Mouse (Mus musculus) lung, postnatal 0 days (tissue): ENCODE measurements around the gene Gfap.

Source experiments
- CTCF ChIP-seq: IDR thresholded peaks from 2 replicates; pipeline ENCODE4 v1.5.1; 2016; ENCODE audit warnings: antibody characterized with exemption, mild to moderate bottlenecking
- EP300 ChIP-seq: IDR thresholded peaks from 2 replicates; pipeline ENCODE4 v1.6.1; 2016; ENCODE audit warnings: antibody characterized with exemption, mild to moderate bottlenecking, control low read depth

DNA sequence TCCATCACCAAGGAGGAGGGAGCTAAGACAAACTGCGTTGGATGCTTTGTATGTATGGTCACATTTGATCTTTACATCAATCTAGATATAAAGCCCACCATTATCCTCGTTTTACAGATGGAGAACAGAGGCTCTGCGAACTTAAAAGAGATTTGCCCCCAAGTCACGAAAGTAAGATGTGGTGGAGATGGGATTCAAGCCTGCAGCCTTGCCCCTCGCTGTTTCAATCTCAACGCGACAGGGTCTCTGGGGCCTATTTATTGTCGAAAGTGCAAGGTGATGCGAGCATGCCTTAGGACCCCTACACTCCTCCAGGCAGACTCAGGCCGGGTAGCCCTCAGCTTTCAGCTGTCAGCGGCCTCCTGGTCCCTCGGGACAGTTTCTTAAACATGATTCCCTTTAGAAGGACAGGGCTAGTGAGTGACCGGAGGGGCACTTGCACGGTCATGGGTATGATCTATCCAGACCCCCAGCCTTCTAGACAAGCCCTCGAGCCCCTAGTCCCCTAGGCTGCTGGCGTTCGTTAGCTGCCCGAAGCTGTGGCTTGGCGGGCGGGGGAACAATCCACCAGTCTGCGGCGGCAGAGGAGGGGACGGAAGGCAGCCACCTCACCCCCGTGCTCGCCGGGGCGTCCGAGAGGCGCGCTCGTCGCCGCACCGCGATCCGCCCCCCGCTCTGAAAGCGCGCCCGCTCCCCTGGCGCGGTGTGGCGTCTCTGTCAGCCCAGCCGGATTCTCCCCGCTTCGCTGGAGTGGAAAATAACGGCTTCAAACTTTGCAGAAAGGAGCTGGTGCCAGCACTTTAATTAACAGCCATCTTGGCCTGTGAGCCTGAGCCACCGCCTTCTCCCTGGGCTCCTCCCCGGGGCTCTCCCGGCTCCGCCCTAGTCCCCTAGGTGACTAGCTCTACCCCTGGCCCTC is 47.6 kb upstream of the Gfap start:
- TF ChIP-seq CTCF = no peak
- no peak for TF ChIP-seq EP300
